Comparison of ENCODE assay signal across 8 mouse cellular contexts in the genomic region with DNA sequence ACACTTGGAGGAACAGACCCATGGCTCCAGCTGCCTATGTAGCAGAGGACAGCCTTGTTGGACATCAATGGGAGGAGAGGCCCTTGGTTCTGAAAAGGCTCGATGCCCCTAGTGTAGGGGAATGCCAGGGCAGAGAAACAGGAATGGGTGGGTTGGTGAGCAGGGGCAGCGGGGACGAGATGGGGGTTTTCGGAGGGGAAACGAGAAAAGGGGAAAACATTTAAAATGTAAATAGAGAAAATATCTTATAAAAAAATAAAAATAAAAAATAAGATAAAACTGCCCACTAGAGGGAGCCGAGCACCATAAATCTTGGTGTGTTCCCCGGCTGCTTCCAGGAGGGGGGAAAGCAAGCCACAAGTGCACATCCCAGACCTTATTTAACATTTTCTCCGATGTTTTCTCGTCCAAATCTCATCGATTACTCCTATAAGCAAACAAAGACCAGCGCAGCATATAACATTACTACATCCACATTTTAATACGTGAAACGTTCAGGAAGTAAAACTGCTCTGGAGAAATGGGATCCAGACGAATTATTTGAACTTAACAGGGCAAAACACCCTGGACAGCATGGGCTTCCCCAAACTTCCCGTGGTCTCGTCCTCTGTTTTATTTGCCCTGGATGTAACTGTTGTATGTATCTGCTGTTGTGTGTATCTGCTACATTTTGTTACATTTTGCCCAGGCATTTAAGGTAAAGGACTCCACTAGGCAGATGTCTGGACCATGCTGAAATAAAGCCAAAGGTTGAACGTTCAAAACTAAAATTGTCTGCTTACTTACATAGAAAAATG.
DNase-seq lines count a peak whose midpoint lies in the region; ATAC-seq and TF ChIP-seq lines count a peak whose summit lies in the region.

No protein-coding gene starts in this region.

- peak; percentile 79 for TF ChIP-seq CTCF in Patski (IDR thresholded peaks at IDR 0.05)
- TF ChIP-seq CTCF in lung, adult 2 months (IDR thresholded peaks at IDR 0.05; ENCODE audit: insufficient read depth, low read length): peak; percentile 51

- POLR2A ChIA-PET in Patski (lab: Charles Lee): no interaction called here

- no peaks in the 10 kb centered on the region for H3K36me3 ChIP-seq in embryonic facial prominence, embryonic 10.5 days (replicated peaks)
- H3K36me3 ChIP-seq in heart, embryonic 14.5 days (ENCODE audit: control insufficient read depth, insufficient read depth, low read length): no peaks in the 10 kb centered on the region

- peak; percentile 63 for DNase-seq in A20 (ENCODE audit: low read depth, low spot score)
- no peak for DNase-seq in Patski (ENCODE audit: low read depth, low spot score)
- DNase-seq in embryonic facial prominence, embryonic 10.5 days (ENCODE audit: low spot score): peak; percentile 35
- peak; percentile 43 to 50 for DNase-seq in kidney, postnatal 25 days
- DNase-seq in lung, adult 2 months: no peak
- DNase-seq in retina, embryonic 14.5 days (ENCODE audit: low spot score): peak; percentile 75

- no peak for TF ChIP-seq POLR2A in lung, adult 2 months (IDR thresholded peaks at IDR 0.05; ENCODE audit: borderline replicate concordance, extremely low read depth, low read depth, low read length)

- H3K27ac ChIP-seq in embryonic facial prominence, embryonic 10.5 days (replicated peaks): no peak overlapping the region
- no peak overlapping the region for H3K27ac ChIP-seq in heart, embryonic 14.5 days (replicated peaks in 1 of 2; ENCODE audit: control insufficient read depth in 1 of 2, insufficient read depth in 1 of 2, low read depth in 2 of 2, low read length in 2 of 2)

- in situ Hi-C loops in Patski (cut with MboI; ENCODE audit: low pct_unique_long_range_greater_than_20kb): loop anchor here (25.0 kb wide), 1 partner anchor 1398 kb away; no protein-coding TSS in a partner anchor

- peak; percentile 62 for ATAC-seq in Patski
- ATAC-seq in heart, embryonic 14.5 days (ENCODE audit: insufficient number of reproducible peaks, insufficient read depth, low FRiP score, low read depth): no peak
- ATAC-seq in erythroblast, adult 5-6 weeks (replicated peaks; ENCODE audit: low FRiP score, poor library complexity, severe bottlenecking): no peak

- 26% methylated on average over 17 of the region's 17 CpGs for WGBS in embryonic facial prominence, embryonic 10.5 days
- 26% methylated on average over 17 of the region's 17 CpGs for WGBS in heart, embryonic 14.5 days
- WGBS in lung, adult 2 months: 12% methylated on average over 17 of the region's 17 CpGs

- peak overlapping the region; percentile 35 for H3K4me3 ChIP-seq in embryonic facial prominence, embryonic 10.5 days
- H3K4me3 ChIP-seq in heart, embryonic 14.5 days (ENCODE audit: control insufficient read depth in 1 of 2, insufficient read depth in 1 of 2, low read depth in 1 of 2, low read length in 2 of 2): peak overlapping the region in 1 of 2 experiments; percentile 16; a peak in 3 of 4 replicates
- H3K4me3 ChIP-seq in lung, adult 2 months (replicated peaks; ENCODE audit: extremely low read depth, low read depth, low read length): peak overlapping the region; percentile 28

- CTCF ChIA-PET in Patski (lab: Charles Lee): interaction anchor here (1.6 kb wide), 1 partner anchor 10 kb away, joined by 3 read pairs; no protein-coding TSS in a partner anchor

- peaks cover 32% of the 10 kb centered on the region for H3K27me3 ChIP-seq in Patski
- H3K27me3 ChIP-seq in embryonic facial prominence, embryonic 10.5 days (replicated peaks; ENCODE audit: low read depth, poor library complexity, severe bottlenecking): no peaks in the 10 kb centered on the region
- H3K27me3 ChIP-seq in heart, embryonic 14.5 days (ENCODE audit: control insufficient read depth, insufficient read depth, low read length): no peaks in the 10 kb centered on the region

- peak overlapping the region; percentile 60 for H3K4me2 ChIP-seq in heart, embryonic 14.5 days (ENCODE audit: low read length)

- 0 out of 2 replicates have a peak overlapping the region, but pooled peaks have one; percentile 49 for H3K9ac ChIP-seq in heart, embryonic 14.5 days (ENCODE audit: low read length)

- no peaks in the 10 kb centered on the region for H3K9me3 ChIP-seq in embryonic facial prominence, embryonic 10.5 days
- no peaks in the 10 kb centered on the region for H3K9me3 ChIP-seq in heart, embryonic 14.5 days (ENCODE audit: control insufficient read depth, low read length)

- H3K4me1 ChIP-seq in embryonic facial prominence, embryonic 10.5 days: peaks cover 20% of the 10 kb centered on the region
- 0 out of 4 replicates have a peak, but pooled peaks cover 0 to 2% of the 10 kb centered on the region in 2 experiments for H3K4me1 ChIP-seq in heart, embryonic 14.5 days (ENCODE audit: control insufficient read depth in 2 of 2, insufficient read depth in 2 of 2, low read length in 2 of 2)
- no peaks in the 10 kb centered on the region for H3K4me1 ChIP-seq in lung, adult 2 months (ENCODE audit: control insufficient read depth, insufficient read depth, low read length)

Comparison
In these comparisons a context has a peak if more than half of its experiments do, and no peak if none do; other contexts are left out.
1. DNase-seq: peak in A20 (single experiment), embryonic facial prominence, embryonic 10.5 days (single experiment), kidney, postnatal 25 days (2 of 2) and retina, embryonic 14.5 days (single experiment); none in Patski (single experiment) and lung, adult 2 months (single experiment).